Mouse (Mus musculus): ENCODE measurements around the gene Cebpg. TPM values are rescaled to one million over a fixed set of nuclear protein-coding genes. Genes with fewer than 3 reads are reported as not detected.

The Cebpg gene
- polyA plus RNA-seq, 1 experiment from 2014 or later = 28.3 TPM

- H3K9ac ChIP-seq = peak overlapping the region; percentile 76
- peak; percentile 91 for ATAC-seq (ENCODE audit: low FRiP score)
- H3K9me3 ChIP-seq (ENCODE audit: control insufficient read depth, low read length) = no peaks in the 10 kb centered on the region
- peak overlapping the region; percentile 91 for H3K27ac ChIP-seq
- peak overlapping the region; percentile 82 for H3K4me2 ChIP-seq (replicated peaks)
- no peaks in the 10 kb centered on the region for H3K36me3 ChIP-seq (replicated peaks; ENCODE audit: control insufficient read depth, insufficient read depth)
- DNase-seq (ENCODE audit: low spot score) = peak; percentile 46
- peak overlapping the region; percentile 69 for H3K4me3 ChIP-seq (replicated peaks; ENCODE audit: low read length)
- peaks cover 11% of the 10 kb centered on the region for H3K4me1 ChIP-seq (replicated peaks; ENCODE audit: control insufficient read depth, insufficient read depth, low read length)
- H3K27me3 ChIP-seq (ENCODE audit: control insufficient read depth, insufficient read depth, low read length) = no peaks in the 10 kb centered on the region
- under 1% methylated on average over 71 of the region's 77 CpGs for WGBS
These were observed 546 bp downstream of the Cebpg start for GRCm38 (mm10) chr7:35055619-35056435.

- no peaks in the 10 kb centered on the region for H3K27me3 ChIP-seq (ENCODE audit: control insufficient read depth, insufficient read depth, low read length)
- peak overlapping the region; percentile 76 for H3K9ac ChIP-seq
- 55% methylated on average over 2 of the region's 2 CpGs for WGBS
- H3K9me3 ChIP-seq (ENCODE audit: control insufficient read depth, low read length) = no peaks in the 10 kb centered on the region
- H3K4me2 ChIP-seq (replicated peaks) = peak overlapping the region; percentile 82
- no peak for DNase-seq (ENCODE audit: low spot score)
- no peak for ATAC-seq (ENCODE audit: low FRiP score)
- H3K4me1 ChIP-seq (replicated peaks; ENCODE audit: control insufficient read depth, insufficient read depth, low read length) = peaks cover 11% of the 10 kb centered on the region
- H3K4me3 ChIP-seq (replicated peaks; ENCODE audit: low read length) = peak overlapping the region; percentile 69
- peaks cover 7% of the 10 kb centered on the region; the same call in 1 of the 2 replicates for H3K36me3 ChIP-seq (replicated peaks; ENCODE audit: control insufficient read depth, insufficient read depth)
- 0 out of 2 replicates have a peak overlapping the region, but pooled peaks have one; percentile 91 for H3K27ac ChIP-seq
These were observed 1.3 kb downstream of the Cebpg start for GRCm38 (mm10) chr7:35054977-35055618.

GRCm38 (mm10) chr7:35054286-35054685, 2.1 kb downstream of the Cebpg start:
- H3K4me3 ChIP-seq (replicated peaks; ENCODE audit: low read length) = no peak overlapping the region
- H3K27me3 ChIP-seq (ENCODE audit: control insufficient read depth, insufficient read depth, low read length) = no peaks in the 10 kb centered on the region
- H3K27ac ChIP-seq = no peak overlapping the region
- no peak overlapping the region for H3K9ac ChIP-seq
- no peaks in the 10 kb centered on the region for H3K9me3 ChIP-seq (ENCODE audit: control insufficient read depth, low read length)
- H3K36me3 ChIP-seq (replicated peaks; ENCODE audit: control insufficient read depth, insufficient read depth) = peaks cover 15% of the 10 kb centered on the region
- H3K4me2 ChIP-seq (replicated peaks) = peak overlapping the region; percentile 82; the same call in 1 of the 2 replicates
- 86% methylated on average over 1 of the region's 1 CpGs for WGBS
- DNase-seq (ENCODE audit: low spot score) = no peak
- no peak for ATAC-seq (ENCODE audit: low FRiP score)
- H3K4me1 ChIP-seq (replicated peaks; ENCODE audit: control insufficient read depth, insufficient read depth, low read length) = peaks cover 11% of the 10 kb centered on the region

GRCm38 (mm10) chr7:35053161-35053560, 3.2 kb downstream of the Cebpg start:
- peaks cover 24% of the 10 kb centered on the region for H3K36me3 ChIP-seq (replicated peaks; ENCODE audit: control insufficient read depth, insufficient read depth)
- no peaks in the 10 kb centered on the region for H3K9me3 ChIP-seq (ENCODE audit: control insufficient read depth, low read length)
- DNase-seq (ENCODE audit: low spot score) (no peak), ATAC-seq (ENCODE audit: low FRiP score) (no peak)
- no peak overlapping the region for H3K27ac ChIP-seq
- no peaks in the 10 kb centered on the region for H3K27me3 ChIP-seq (ENCODE audit: control insufficient read depth, insufficient read depth, low read length)
- H3K4me3 ChIP-seq (replicated peaks; ENCODE audit: low read length) = no peak overlapping the region
- no peak overlapping the region for H3K9ac ChIP-seq
- 88% methylated on average over 3 of the region's 3 CpGs for WGBS
- peaks cover 11% of the 10 kb centered on the region for H3K4me1 ChIP-seq (replicated peaks; ENCODE audit: control insufficient read depth, insufficient read depth, low read length)
- no peak overlapping the region for H3K4me2 ChIP-seq (replicated peaks)

- no peak overlapping the region for H3K4me2 ChIP-seq (replicated peaks)
- H3K4me3 ChIP-seq (replicated peaks; ENCODE audit: low read length) = no peak overlapping the region
- ATAC-seq (ENCODE audit: low FRiP score) (no peak), DNase-seq (ENCODE audit: low spot score) (no peak)
- no peak overlapping the region for H3K27ac ChIP-seq
- peaks cover 44% of the 10 kb centered on the region for H3K36me3 ChIP-seq (replicated peaks; ENCODE audit: control insufficient read depth, insufficient read depth)
- H3K9ac ChIP-seq = no peak overlapping the region
- H3K9me3 ChIP-seq (ENCODE audit: control insufficient read depth, low read length) = no peaks in the 10 kb centered on the region
- 80% methylated on average over 12 of the region's 12 CpGs for WGBS
- no peaks in the 10 kb centered on the region for H3K27me3 ChIP-seq (ENCODE audit: control insufficient read depth, insufficient read depth, low read length)
- peaks cover 11% of the 10 kb centered on the region for H3K4me1 ChIP-seq (replicated peaks; ENCODE audit: control insufficient read depth, insufficient read depth, low read length)
These were observed 5.8 kb downstream of the Cebpg start for GRCm38 (mm10) chr7:35050540-35050939.

GRCm38 (mm10) chr7:35046091-35046490, 10.3 kb downstream of the Cebpg start:
- Histone ChIP-seq H3K9me3 (ENCODE audit: control insufficient read depth, low read length) (no peaks in the 10 kb centered on the region), H3K36me3 (replicated peaks; ENCODE audit: control insufficient read depth, insufficient read depth) (peaks cover 83% of the 10 kb centered on the region), H3K4me2 (replicated peaks) (no peak overlapping the region), H3K27ac (no peak overlapping the region), H3K9ac (no peak overlapping the region), H3K4me3 (replicated peaks; ENCODE audit: low read length) (no peak overlapping the region), H3K27me3 (ENCODE audit: control insufficient read depth, insufficient read depth, low read length) (no peaks in the 10 kb centered on the region), H3K4me1 (replicated peaks; ENCODE audit: control insufficient read depth, insufficient read depth, low read length) (no peaks in the 10 kb centered on the region)
- ATAC-seq (ENCODE audit: low FRiP score) = no peak
- DNase-seq (ENCODE audit: low spot score) = no peak
- WGBS = 95% methylated on average over 4 of the region's 4 CpGs

DNA sequence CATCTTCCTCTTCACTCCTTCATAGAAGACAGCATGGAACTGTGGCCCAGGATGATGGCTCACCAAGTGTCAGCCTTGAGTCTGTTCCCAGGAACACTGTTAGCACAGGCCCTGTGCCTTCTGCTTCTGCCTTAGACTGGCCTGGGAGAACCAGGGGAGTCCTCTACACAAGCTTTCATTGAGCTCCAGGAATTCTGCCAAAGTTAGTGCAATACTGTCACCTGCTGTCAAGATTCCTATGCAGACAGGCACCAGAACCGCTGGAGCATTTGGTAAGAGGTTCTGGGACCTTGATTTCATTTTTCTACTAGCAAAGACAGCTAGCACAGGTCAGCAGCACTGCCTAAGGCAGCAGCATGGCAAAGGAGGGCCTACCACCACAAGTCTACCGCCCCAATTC, 11.7 kb downstream of the Cebpg start:
- Histone ChIP-seq H3K27ac (no peak overlapping the region), H3K4me2 (replicated peaks) (no peak overlapping the region), H3K36me3 (replicated peaks; ENCODE audit: control insufficient read depth, insufficient read depth) (peaks cover 75% of the 10 kb centered on the region), H3K9ac (no peak overlapping the region), H3K4me3 (replicated peaks; ENCODE audit: low read length) (no peak overlapping the region), H3K27me3 (ENCODE audit: control insufficient read depth, insufficient read depth, low read length) (no peaks in the 10 kb centered on the region), H3K4me1 (replicated peaks; ENCODE audit: control insufficient read depth, insufficient read depth, low read length) (no peaks in the 10 kb centered on the region), H3K9me3 (ENCODE audit: control insufficient read depth, low read length) (no peaks in the 10 kb centered on the region)
- no peak for ATAC-seq (ENCODE audit: low FRiP score)
- WGBS = 83% methylated on average over 2 of the region's 2 CpGs
- DNase-seq (ENCODE audit: low spot score) = no peak

GRCm38 (mm10) chr7:35043266-35043817, 13.0 kb downstream of the Cebpg start:
- Histone ChIP-seq H3K4me1 (replicated peaks; ENCODE audit: control insufficient read depth, insufficient read depth, low read length) (no peaks in the 10 kb centered on the region), H3K36me3 (replicated peaks; ENCODE audit: control insufficient read depth, insufficient read depth) (peaks cover 64% of the 10 kb centered on the region), H3K9me3 (ENCODE audit: control insufficient read depth, low read length) (no peaks in the 10 kb centered on the region), H3K4me2 (replicated peaks) (no peak overlapping the region), H3K4me3 (replicated peaks; ENCODE audit: low read length) (no peak overlapping the region), H3K9ac (no peak overlapping the region), H3K27me3 (ENCODE audit: control insufficient read depth, insufficient read depth, low read length) (no peaks in the 10 kb centered on the region), H3K27ac (no peak overlapping the region)
- no peak for DNase-seq (ENCODE audit: low spot score)
- ATAC-seq (ENCODE audit: low FRiP score) = 0 out of 2 replicates have a peak, but pooled peaks have one; percentile 21
- 92% methylated on average over 10 of the region's 10 CpGs for WGBS

DNA sequence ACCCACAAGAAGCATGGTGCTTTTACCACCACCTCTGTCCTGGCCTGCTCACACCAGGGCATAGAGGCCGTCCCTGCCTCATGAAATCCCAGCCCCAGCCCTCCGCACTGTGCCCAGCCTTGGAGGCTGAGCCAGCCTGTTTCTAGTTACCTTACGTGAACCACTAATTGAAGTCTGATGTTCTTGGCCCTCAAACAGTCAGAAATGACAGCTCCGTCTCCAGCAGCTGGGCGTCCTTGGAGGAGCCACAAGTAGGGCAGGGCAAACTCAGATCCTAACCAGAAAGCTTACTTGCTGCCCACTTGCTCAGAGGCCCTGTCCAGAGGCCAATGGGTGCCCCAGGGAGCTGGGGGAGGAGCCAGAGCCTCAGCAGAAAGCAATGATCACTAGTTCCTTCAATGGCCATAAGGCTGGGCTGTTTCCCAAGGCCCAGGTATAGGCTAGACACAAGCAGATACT, 13.6 kb downstream of the Cebpg start:
- no peaks in the 10 kb centered on the region for H3K9me3 ChIP-seq (ENCODE audit: control insufficient read depth, low read length)
- ATAC-seq (ENCODE audit: low FRiP score) (no peak), DNase-seq (ENCODE audit: low spot score) (no peak)
- H3K4me2 ChIP-seq (replicated peaks) = no peak overlapping the region
- 90% methylated on average over 5 of the region's 5 CpGs for WGBS
- no peaks in the 10 kb centered on the region for H3K4me1 ChIP-seq (replicated peaks; ENCODE audit: control insufficient read depth, insufficient read depth, low read length)
- H3K36me3 ChIP-seq (replicated peaks; ENCODE audit: control insufficient read depth, insufficient read depth) = peaks cover 59% of the 10 kb centered on the region
- H3K27ac ChIP-seq = no peak overlapping the region
- H3K4me3 ChIP-seq (replicated peaks; ENCODE audit: low read length) = no peak overlapping the region
- no peak overlapping the region for H3K9ac ChIP-seq
- no peaks in the 10 kb centered on the region for H3K27me3 ChIP-seq (ENCODE audit: control insufficient read depth, insufficient read depth, low read length)

All from hindbrain, embryonic 14.5 days (tissue).